Mouse (Mus musculus) ES-Bruce4 (cell line): ENCODE measurements around the gene Mlycd.

Experiments used
- CTCF ChIP-seq: IDR thresholded peaks from one replicate; pipeline ENCODE4 v1.8.1; 2011; ENCODE audit warnings: low read depth, low read length
- EP300 ChIP-seq: IDR thresholded peaks from 2 replicates; pipeline ENCODE4 v1.6.1; 2011; ENCODE audit warnings: low read depth, low read length; ENCODE audit not compliant: insufficient read depth
- POLR2A ChIP-seq: IDR thresholded peaks from one replicate; pipeline ENCODE4 v1.8.1; 2011; ENCODE audit warnings: low read length; ENCODE audit not compliant: insufficient read depth

DNA sequence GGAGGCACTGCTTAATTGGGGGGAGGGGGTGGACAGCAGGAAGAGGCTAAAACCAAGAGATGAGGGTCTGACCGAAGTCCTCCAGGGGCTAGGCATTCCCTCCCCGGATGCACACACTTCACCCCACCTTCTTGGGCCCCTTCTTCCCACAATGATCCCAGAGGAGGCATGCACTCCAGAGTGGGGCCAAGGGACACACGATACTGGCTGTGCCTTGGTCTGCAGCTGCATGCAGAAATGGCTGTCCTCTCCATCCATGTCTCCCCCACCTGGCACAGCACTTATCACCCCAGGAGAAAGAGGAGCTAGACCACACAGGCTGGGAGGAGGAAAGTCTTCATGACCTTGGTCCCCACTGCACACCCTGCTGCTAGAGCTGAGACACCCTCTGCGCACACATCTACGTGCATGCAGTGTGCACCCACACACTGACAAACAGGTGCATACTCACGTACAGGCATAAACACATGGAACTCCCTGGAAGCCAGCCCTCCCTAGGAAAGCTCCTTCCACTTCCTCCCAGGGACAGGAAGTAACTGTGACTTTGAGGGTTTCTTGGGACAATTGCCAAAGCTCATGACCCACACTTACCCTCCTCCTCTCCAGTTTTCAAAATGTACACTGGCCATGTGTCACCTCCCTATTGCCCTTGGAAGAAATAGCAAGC lies 31.5 kb downstream of the Mlycd start:
- TF ChIP-seq POLR2A, result no peak
- no peak for TF ChIP-seq EP300
- no peak for TF ChIP-seq CTCF
